25 mouse cellular contexts compared by ENCODE assay signal in the genomic region with DNA sequence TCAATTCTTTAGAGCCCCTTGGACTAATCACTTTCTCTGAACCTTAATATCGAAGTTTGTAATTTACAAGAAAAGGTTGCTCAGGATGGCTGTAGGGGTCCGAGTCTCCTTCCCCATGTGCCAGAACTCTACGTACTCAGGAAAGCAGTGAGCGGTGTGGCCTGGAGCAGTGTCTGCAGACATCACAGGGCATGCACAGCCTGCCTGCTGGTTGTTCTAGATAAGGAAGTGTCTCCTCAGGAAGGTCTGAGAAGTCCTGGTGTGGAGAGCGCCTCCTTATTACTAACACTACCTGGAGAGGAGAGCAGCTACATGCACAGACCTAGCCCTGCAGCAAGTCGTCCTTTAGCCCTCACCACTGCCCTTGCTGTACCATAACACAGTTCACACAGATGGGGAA. TPM values are rescaled to one million over a fixed set of nuclear protein-coding genes. Genes with fewer than 3 reads are reported as not detected.
DNase-seq lines count a peak whose midpoint lies in the region; ATAC-seq and TF ChIP-seq lines count a peak whose summit lies in the region.
"Had no signal": no experiment of that assay in that cellular context is flagged by ENCODE, and none has a peak within 500 bp of the region (broad histone marks: within the 10 kb centered on the region; RNA-seq: fewer than 3 reads in every experiment).

No protein-coding gene starts in this region.

- H3K9ac ChIP-seq in liver, embryonic 14.5 days (replicated peaks): no peak overlapping the region
- H3K9ac ChIP-seq: embryonic facial prominence, embryonic 13.5 days; forebrain, embryonic 12.5 days; forebrain, postnatal 0 days; heart, embryonic 15.5 days; lung, embryonic 14.5 days; midbrain, embryonic 13.5 days; neural tube, embryonic 13.5 days had no signal

- no peak overlapping the region for H3K27ac ChIP-seq in liver, embryonic 14.5 days
- no peak overlapping the region for H3K27ac ChIP-seq in cerebellum, adult 2 months (ENCODE audit: insufficient read depth, low read length)
- H3K27ac ChIP-seq: embryonic facial prominence, embryonic 13.5 days; forebrain, embryonic 12.5 days; heart, embryonic 10.5 days; heart, embryonic 15.5 days; midbrain, embryonic 13.5 days; neural tube, embryonic 13.5 days had no signal

- H3K4me2 ChIP-seq in liver, embryonic 14.5 days (ENCODE audit: low read depth): peak overlapping the region; percentile 4
- H3K4me2 ChIP-seq: embryonic facial prominence, embryonic 13.5 days; forebrain, embryonic 12.5 days; heart, embryonic 15.5 days; lung, embryonic 14.5 days; midbrain, embryonic 13.5 days; neural tube, embryonic 13.5 days had no signal

- no peak for TF ChIP-seq POLR2A in cerebellum, adult 2 months (IDR thresholded peaks at IDR 0.05; ENCODE audit: borderline replicate concordance, insufficient read depth, low read length)

- 25% methylated on average over 6 of the region's 6 CpGs for WGBS in liver, embryonic 14.5 days (ENCODE audit: insufficient replicate concordance)
- 86% methylated on average over 6 of the region's 6 CpGs for WGBS in cerebellum, adult 2 months

- H3K36me3 ChIP-seq in liver, embryonic 14.5 days (replicated peaks; ENCODE audit: control insufficient read depth, insufficient read depth, low read depth): peaks cover 13% of the 10 kb centered on the region

- H3K9me3 ChIP-seq in liver, embryonic 14.5 days (ENCODE audit: control insufficient read depth, low read length): no peaks in the 10 kb centered on the region
- H3K9me3 ChIP-seq: embryonic facial prominence, embryonic 13.5 days; forebrain, embryonic 12.5 days; heart, embryonic 10.5 days; heart, embryonic 15.5 days; midbrain, embryonic 13.5 days; neural tube, embryonic 13.5 days had no signal

- TF ChIP-seq CTCF in liver, embryonic 14.5 days (IDR thresholded peaks at IDR 0.05; ENCODE audit: low read depth): no peak
- no peak for TF ChIP-seq CTCF in cerebellum, adult 2 months (IDR thresholded peaks at IDR 0.05; ENCODE audit: borderline replicate concordance, insufficient read depth, low read depth, low read length)

- peak; percentile 54 for TF ChIP-seq EP300 in liver, embryonic 14.5 days (IDR thresholded peaks at IDR 0.05; ENCODE audit: low read depth)

- DNase-seq in c-Kit-positive CD71-positive TER-119-negative erythroid progenitor cells, embryonic 14.5 days (ENCODE audit: low read depth): peak; percentile 51
- peak in 2 of 3 experiments; percentile 45 to 47 for DNase-seq in liver, embryonic 14.5 days (ENCODE audit: low read depth in 3 of 3, low spot score in 3 of 3)
- no peak for DNase-seq in right cerebral cortex, postnatal 10 days (ENCODE audit: low spot score in 2 of 2)
- DNase-seq in cerebellum, adult 2 months: no peak
- no peak for DNase-seq in kidney, postnatal 36 days
- DNase-seq: adrenal gland, adult 8-10 months; B cell, adult 2 months; cerebellum, adult 8-10 months; forebrain, postnatal 0 days; gastrocnemius, postnatal 10 days; layer of hippocampus, postnatal 36 days; left cerebral cortex, postnatal 4 days; lung, embryonic 14.5 days; lung, postnatal 14 days; thymus, postnatal 14 days had no signal

- H3K27me3 ChIP-seq in liver, embryonic 14.5 days (ENCODE audit: control insufficient read depth, insufficient read depth, low read length): no peaks in the 10 kb centered on the region
- H3K27me3 ChIP-seq in cerebellum, adult 2 months (ENCODE audit: control insufficient read depth, insufficient read depth, low read length): no peaks in the 10 kb centered on the region
- H3K27me3 ChIP-seq: embryonic facial prominence, embryonic 13.5 days; forebrain, embryonic 12.5 days; heart, embryonic 15.5 days; midbrain, embryonic 13.5 days; neural tube, embryonic 13.5 days had no signal

- peaks cover 4 to 18% of the 10 kb centered on the region in 2 experiments; a peak in 3 of 4 replicates for H3K4me1 ChIP-seq in liver, embryonic 14.5 days (replicated peaks; ENCODE audit: control insufficient read depth in 2 of 2, insufficient read depth in 2 of 2, low read length in 1 of 2)
- no peaks in the 10 kb centered on the region for H3K4me1 ChIP-seq in cerebellum, adult 2 months (ENCODE audit: control insufficient read depth, insufficient read depth, low read length)
- H3K4me1 ChIP-seq: embryonic facial prominence, embryonic 13.5 days; forebrain, embryonic 12.5 days; heart, embryonic 15.5 days; midbrain, embryonic 13.5 days; neural tube, embryonic 13.5 days had no signal

- H3K4me3 ChIP-seq in liver, embryonic 14.5 days (ENCODE audit: insufficient read depth in 1 of 2, low read depth in 2 of 2, low read length in 2 of 2): no peak overlapping the region
- H3K4me3 ChIP-seq in cerebellum, adult 2 months (replicated peaks; ENCODE audit: insufficient read depth, low read depth, low read length): no peak overlapping the region
- H3K4me3 ChIP-seq: embryonic facial prominence, embryonic 13.5 days; erythroblast, embryonic 14.5 days; forebrain, embryonic 12.5 days; heart, embryonic 10.5 days; heart, embryonic 15.5 days; midbrain, embryonic 13.5 days; neural tube, embryonic 13.5 days had no signal

- ATAC-seq in erythroid progenitor cell, adult 5-6 weeks (replicated peaks; ENCODE audit: low FRiP score, poor library complexity, severe bottlenecking): peak; percentile 69
- peak; percentile 93 for ATAC-seq in liver, embryonic 14.5 days (ENCODE audit: insufficient read depth)
- ATAC-seq in megakaryocyte-erythroid progenitor cell, adult 5-6 weeks (replicated peaks; ENCODE audit: low FRiP score, low TSS enrichment, poor library complexity, severe bottlenecking): peak; percentile 68
- ATAC-seq: forebrain, postnatal 0 days; hindbrain, embryonic 16.5 days; midbrain, embryonic 13.5 days had no signal

RNA-seq across cellular contexts. Expression of a gene that starts 8.3 kb away (rescaled TPM):
- total RNA-seq in erythroid progenitor cell, adult 5-6 weeks (2015; ENCODE audit: low replicate concordance): 5.8 and 5.9 TPM in 2 replicates
- 9.1 and 28.7 TPM in 2 replicates for total RNA-seq in erythroid progenitor cell, adult 5-6 weeks (2017; ENCODE audit: low replicate concordance)
- 18.9 and 29.4 TPM in 2 replicates for polyA plus RNA-seq in liver, embryonic 14.5 days (2012; rRNA removed)
- polyA plus RNA-seq in liver, embryonic 14.5 days (2014; fragmentation: Nextera tagmentation; extraction: Ambion mirVana): 23.6 and 27.0 TPM in 2 replicates
- total RNA-seq in megakaryocyte-erythroid progenitor cell, adult 5-6 weeks (2014; fragmentation: Nextera tagmentation): 55.0 and 56.4 TPM in 2 replicates
- 58.9 and 64.3 TPM in 2 replicates for total RNA-seq in megakaryocyte-erythroid progenitor cell, adult 5-6 weeks (2017)
- polyA plus RNA-seq in cerebellum, adult 2 months (2012; rRNA removed): 66.3 and 70.3 TPM in 2 replicates

RNA-seq across cellular contexts. Expression of a gene that starts 15.7 kb away (rescaled TPM):
- 23.8 and 31.4 TPM in 2 replicates for total RNA-seq in erythroid progenitor cell, adult 5-6 weeks (2015; ENCODE audit: low replicate concordance)
- 5.5 and 7.1 TPM in 2 replicates for total RNA-seq in erythroid progenitor cell, adult 5-6 weeks (2017; ENCODE audit: low replicate concordance)
- 4.7 and 4.8 TPM in 2 replicates for polyA plus RNA-seq in liver, embryonic 14.5 days (2012; rRNA removed)
- polyA plus RNA-seq in liver, embryonic 14.5 days (2014; fragmentation: Nextera tagmentation; extraction: Ambion mirVana): 2.9 and 3.0 TPM in 2 replicates
- total RNA-seq in megakaryocyte-erythroid progenitor cell, adult 5-6 weeks (2014; fragmentation: Nextera tagmentation): 1.5 and 2.2 TPM in 2 replicates
- 1.8 and 2.9 TPM in 2 replicates for total RNA-seq in megakaryocyte-erythroid progenitor cell, adult 5-6 weeks (2017)
- 9.3 and 9.8 TPM in 2 replicates for polyA plus RNA-seq in cerebellum, adult 2 months (2012; rRNA removed)

RNA-seq across cellular contexts. Expression of a gene that starts 26.1 kb away (rescaled TPM):
- 39.6 and 64.6 TPM in 2 replicates for total RNA-seq in erythroid progenitor cell, adult 5-6 weeks (2015; ENCODE audit: low replicate concordance)
- 39.5 and 47.1 TPM in 2 replicates for total RNA-seq in erythroid progenitor cell, adult 5-6 weeks (2017; ENCODE audit: low replicate concordance)
- polyA plus RNA-seq in liver, embryonic 14.5 days (2012; rRNA removed): 18.3 and 20.9 TPM in 2 replicates
- polyA plus RNA-seq in liver, embryonic 14.5 days (2014; fragmentation: Nextera tagmentation; extraction: Ambion mirVana): 4.0 and 5.0 TPM in 2 replicates
- 49.7 and 72.9 TPM in 2 replicates for total RNA-seq in megakaryocyte-erythroid progenitor cell, adult 5-6 weeks (2014; fragmentation: Nextera tagmentation)
- total RNA-seq in megakaryocyte-erythroid progenitor cell, adult 5-6 weeks (2017): 17.9 and 22.9 TPM in 2 replicates
- polyA plus RNA-seq in cerebellum, adult 2 months (2012; rRNA removed): 127 and 128 TPM in 2 replicates

RNA-seq across cellular contexts. Expression of a gene that starts 28.7 kb away (rescaled TPM):
- 28.1 and 33.2 TPM in 2 replicates for total RNA-seq in erythroid progenitor cell, adult 5-6 weeks (2015; ENCODE audit: low replicate concordance)
- 31.1 and 62.9 TPM in 2 replicates for total RNA-seq in erythroid progenitor cell, adult 5-6 weeks (2017; ENCODE audit: low replicate concordance)
- 36.9 and 58.3 TPM in 2 replicates for polyA plus RNA-seq in liver, embryonic 14.5 days (2012; rRNA removed)
- 19.5 and 20.7 TPM in 2 replicates for polyA plus RNA-seq in liver, embryonic 14.5 days (2014; fragmentation: Nextera tagmentation; extraction: Ambion mirVana)
- 65.7 and 68.8 TPM in 2 replicates for total RNA-seq in megakaryocyte-erythroid progenitor cell, adult 5-6 weeks (2014; fragmentation: Nextera tagmentation)
- 145 and 158 TPM in 2 replicates for total RNA-seq in megakaryocyte-erythroid progenitor cell, adult 5-6 weeks (2017)
- polyA plus RNA-seq in cerebellum, adult 2 months (2012; rRNA removed): 107 and 113 TPM in 2 replicates

RNA-seq across cellular contexts. Expression of a gene that starts 31.3 kb away (rescaled TPM):
- total RNA-seq in erythroid progenitor cell, adult 5-6 weeks (2015; ENCODE audit: low replicate concordance): 0.84 and 1.4 TPM in 2 replicates
- total RNA-seq in erythroid progenitor cell, adult 5-6 weeks (2017; ENCODE audit: low replicate concordance): 0.15 and 3.5 TPM in 2 replicates
- polyA plus RNA-seq in liver, embryonic 14.5 days (2012; rRNA removed): 11.5 and 13.7 TPM in 2 replicates
- 15.3 and 18.6 TPM in 2 replicates for polyA plus RNA-seq in liver, embryonic 14.5 days (2014; fragmentation: Nextera tagmentation; extraction: Ambion mirVana)
- 11.5 and 13.2 TPM in 2 replicates for total RNA-seq in megakaryocyte-erythroid progenitor cell, adult 5-6 weeks (2014; fragmentation: Nextera tagmentation)
- 3.0 and 4.3 TPM in 2 replicates for total RNA-seq in megakaryocyte-erythroid progenitor cell, adult 5-6 weeks (2017)
- 66.8 and 67.2 TPM in 2 replicates for polyA plus RNA-seq in cerebellum, adult 2 months (2012; rRNA removed)

Comparison
In these comparisons a context has a peak if more than half of its experiments do, and no peak if none do; other contexts are left out.
1. DNase-seq: peak in c-Kit-positive CD71-positive TER-119-negative erythroid progenitor cells, embryonic 14.5 days (single experiment) and liver, embryonic 14.5 days (2 of 3); none in right cerebral cortex, postnatal 10 days (0 of 2), cerebellum, adult 2 months (0 of 2) and kidney, postnatal 36 days (0 of 2).
2. Peak in every context shown above with its lines, with median percentiles within 50 percentile points of each other: ATAC-seq.